Mouse (Mus musculus) liver, adult 2 months (tissue): Measurements from ENCODE around the gene Larp1.
"Not testable (repeated sequence)": the region's sequence is repeated elsewhere in the genome, so short reads cannot be mapped to it uniquely, and the experiment has no call there.

Experiments used
- CTCF ChIP-seq: fragments of 200-500 bp; IDR thresholded peaks from 2 replicates; pipeline ENCODE4 v1.5.1; 2011; ENCODE audit warnings: low read depth, low read length, control low read depth
- POLR2A ChIP-seq: fragments of 200-500 bp; IDR thresholded peaks from 2 replicates; pipeline ENCODE4 v1.6.1; 2011; ENCODE audit warnings: low read length, control low read depth; ENCODE audit not compliant: insufficient read depth; ENCODE audit errors: extremely low read depth

GRCm38 (mm10) chr11:58098366-58098720, 89.5 kb downstream of the Larp1 start:
- peak; percentile 28; the same call in 1 of the 2 replicates for TF ChIP-seq CTCF
- not testable (repeated sequence) for TF ChIP-seq POLR2A
